In genomic region chr15:62123756-62124155, GRCm38 (mm10) we compare ENCODE assay signal across 16 mouse cellular contexts.
"Had no signal": no experiment of that assay in that cellular context is flagged by ENCODE, and none has a peak within 500 bp of the region (broad histone marks: within the 10 kb centered on the region; RNA-seq: fewer than 3 reads in every experiment).

No protein-coding gene starts in this region.

- H3K36me3 ChIP-seq: limb, embryonic 10.5 days; lung, embryonic 15.5 days; midbrain, embryonic 15.5 days; neural tube, embryonic 12.5 days had no signal

- DNase-seq: kidney, adult 8-10 months; kidney, postnatal 10 days; kidney, postnatal 4 days; lung, postnatal 14 days; right cerebral cortex, adult 18-20 months; right cerebral cortex, postnatal 25 days; thymus, postnatal 4 days had no signal

- H3K9me3 ChIP-seq: limb, embryonic 10.5 days; lung, embryonic 15.5 days; megakaryocyte, embryonic 14.5 days; midbrain, embryonic 15.5 days; neural tube, embryonic 12.5 days had no signal

- H3K9ac ChIP-seq: lung, embryonic 15.5 days; midbrain, embryonic 15.5 days; neural tube, embryonic 12.5 days had no signal

- H3K27ac ChIP-seq: layer of hippocampus, adult 2 months; limb, embryonic 10.5 days; lung, embryonic 15.5 days; macrophage; midbrain, embryonic 15.5 days; neural tube, embryonic 12.5 days had no signal

- H3K4me3 ChIP-seq: layer of hippocampus, adult 2 months; limb, embryonic 10.5 days; lung, embryonic 15.5 days; megakaryocyte, embryonic 14.5 days; midbrain, embryonic 15.5 days; neural tube, embryonic 12.5 days had no signal

- H3K4me2 ChIP-seq: lung, embryonic 15.5 days; midbrain, embryonic 11.5 days; midbrain, embryonic 15.5 days; neural tube, embryonic 12.5 days had no signal

- H3K27me3 ChIP-seq: lung, embryonic 15.5 days; megakaryocyte, embryonic 14.5 days; midbrain, embryonic 15.5 days; neural tube, embryonic 12.5 days had no signal

- ATAC-seq: intestine, postnatal 0 days; midbrain, embryonic 15.5 days had no signal

- H3K4me1 ChIP-seq: midbrain, embryonic 15.5 days had no signal
